Mouse (Mus musculus) urinary bladder, adult 2 months (tissue): ENCODE data around the gene Arl14. TPM values are rescaled to one million over a fixed set of nuclear protein-coding genes. Genes with fewer than 3 reads are reported as not detected.

Experiments used
- DNase-seq: peaks from one replicate; pipeline ENCODE4 v3.0.0; 2022; ENCODE audit warnings: low spot score
- polyA plus RNA-seq: library from polyadenylated mRNA; depleted of rRNA; stranded (reverse); fragments of >200 nt; gene quantifications from 2 replicates; pipeline ENCODE4 v1.2.3, GENCODE M21; 2012; rRNA removed

The Arl14 gene
- polyA plus RNA-seq: 1.7 and 3.0 TPM in 2 replicates

DNA sequence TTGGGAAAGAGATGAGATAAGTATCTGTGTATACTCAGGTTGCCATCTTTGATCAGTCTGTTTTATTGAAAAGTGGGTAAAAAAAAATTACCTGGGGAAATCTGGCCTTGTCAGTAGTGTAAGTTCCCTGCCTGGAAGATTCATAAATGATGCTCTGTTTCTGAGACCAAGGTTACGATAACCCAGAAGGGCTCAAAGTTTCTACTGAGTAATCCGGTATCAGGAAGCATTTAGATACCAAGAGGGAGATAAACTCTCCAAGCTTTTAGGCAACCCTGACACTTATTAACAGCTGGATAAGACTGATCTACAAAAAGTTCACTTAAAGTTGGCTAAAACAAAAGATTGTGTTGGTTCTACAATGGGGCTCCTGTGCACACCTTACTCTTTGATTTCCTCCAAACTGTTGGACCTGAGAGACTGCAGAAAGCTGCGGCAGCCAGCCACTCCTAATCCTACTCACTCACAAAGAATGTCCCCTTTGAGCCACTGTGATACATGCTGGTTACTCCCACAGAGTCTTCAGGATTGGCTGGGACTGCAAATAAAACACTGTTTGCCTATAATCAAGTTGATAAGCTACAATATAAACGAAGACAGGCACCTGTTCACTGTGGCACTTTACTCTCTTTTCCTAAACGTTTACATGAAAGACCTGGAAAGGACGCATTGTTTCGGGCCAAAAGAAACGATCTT lies at the start of gene Arl14:
TSS of gene Arl14 (plus strand) at position 614 of the 696 bp plus-strand sequence.
- no peak for DNase-seq

- no peak for DNase-seq
These were observed 47.0 kb upstream of the Arl14 start for GRCm38 (mm10) chr3:69175229-69175628.

DNA sequence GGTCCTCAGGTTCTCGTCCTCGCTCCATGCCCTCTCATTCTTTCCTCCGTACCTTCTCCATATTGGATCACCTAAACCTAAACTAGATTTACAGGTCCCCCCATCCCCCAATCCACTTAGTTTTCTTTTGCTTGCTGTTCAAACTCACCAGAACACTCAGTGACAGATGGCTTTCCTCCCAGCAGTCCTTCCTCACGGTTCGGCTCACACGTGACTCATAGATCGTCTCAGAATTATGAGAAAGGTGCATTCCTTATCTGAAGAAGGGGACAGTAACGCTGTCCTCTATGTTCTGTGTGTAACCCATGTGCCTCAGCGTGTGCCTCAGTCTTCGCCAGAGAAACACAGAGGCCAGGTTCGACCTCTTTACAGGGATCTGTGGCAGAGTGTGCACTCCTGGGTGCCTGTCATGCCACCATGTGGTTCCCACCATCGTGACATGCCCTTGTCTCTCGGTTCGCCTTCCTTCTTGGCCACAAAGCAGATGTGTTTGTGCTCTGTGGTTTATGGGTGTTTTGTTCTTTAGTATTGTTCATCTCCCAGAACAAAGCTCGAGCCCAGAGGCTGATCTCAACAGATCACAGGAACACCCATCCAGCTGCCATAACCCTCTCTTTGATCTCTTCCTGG lies 44.9 kb upstream of the Arl14 start:
- DNase-seq: no peak

DNA sequence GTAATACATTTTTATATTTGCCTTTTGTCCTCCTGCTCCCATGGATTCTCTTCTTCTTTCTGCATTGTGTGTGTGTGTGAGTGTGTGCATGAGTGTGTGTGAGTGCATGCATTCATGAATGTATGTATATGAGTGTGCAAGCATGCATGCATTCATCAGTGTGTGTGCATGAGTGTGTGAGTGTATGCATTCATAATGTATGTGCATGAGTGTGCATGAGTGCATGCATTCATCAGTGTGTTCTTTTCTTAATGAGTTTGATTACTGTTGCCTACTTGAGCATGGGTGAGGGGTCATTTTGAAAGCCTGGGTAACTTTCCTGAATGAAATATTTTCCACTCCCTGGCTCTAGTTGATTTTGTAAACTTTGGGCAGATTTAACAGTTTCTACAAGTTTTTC lies 44.3 kb upstream of the Arl14 start:
- DNase-seq: no peak

- DNase-seq: no peak
These were observed 43.7 kb upstream of the Arl14 start for GRCm38 (mm10) chr3:69178365-69179004.

DNA sequence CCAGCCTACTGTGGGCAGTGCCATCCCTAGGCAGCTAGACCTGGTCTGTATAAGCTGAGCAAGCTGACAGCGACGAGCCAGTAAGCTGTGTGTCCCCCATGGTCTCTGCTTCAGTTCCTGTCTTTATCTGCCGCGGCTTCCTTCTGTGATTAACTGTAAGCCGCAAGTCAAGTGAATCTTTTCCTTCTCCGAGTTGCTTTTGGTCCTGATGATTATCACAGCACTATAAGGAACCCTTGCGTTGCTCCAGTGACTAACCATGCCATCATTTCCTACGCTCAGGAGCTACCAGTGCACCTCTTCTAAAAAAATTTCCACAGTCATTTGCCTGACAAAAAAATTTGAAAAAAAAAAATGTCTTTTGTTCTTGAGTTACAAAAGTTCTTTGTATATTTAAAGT lies 40.7 kb upstream of the Arl14 start:
- DNase-seq: no peak

DNA sequence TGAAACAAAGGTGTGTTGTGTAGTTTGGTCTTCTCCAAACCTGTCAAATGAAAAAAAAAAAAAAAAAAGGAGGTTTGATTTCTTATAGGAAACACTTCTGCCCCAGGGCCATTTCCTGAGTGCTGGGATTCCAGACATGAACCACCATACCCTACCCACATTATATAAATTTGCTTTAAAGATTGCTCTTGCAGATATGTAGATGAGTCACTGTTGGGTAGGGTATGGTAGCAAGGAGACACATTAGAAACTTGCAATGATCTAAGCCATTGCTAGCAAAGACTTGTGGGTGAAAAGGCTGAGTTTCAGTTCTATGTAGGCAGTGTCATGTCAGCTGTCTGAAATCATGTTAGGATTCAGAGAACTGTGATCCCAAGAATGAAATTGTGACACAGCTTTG lies 40.0 kb upstream of the Arl14 start:
- DNase-seq: no peak

GRCm38 (mm10) chr3:69185244-69185643 lies 37.0 kb upstream of the Arl14 start:
- no peak for DNase-seq

GRCm38 (mm10) chr3:69186031-69186430 lies 36.2 kb upstream of the Arl14 start:
- no peak for DNase-seq

DNA sequence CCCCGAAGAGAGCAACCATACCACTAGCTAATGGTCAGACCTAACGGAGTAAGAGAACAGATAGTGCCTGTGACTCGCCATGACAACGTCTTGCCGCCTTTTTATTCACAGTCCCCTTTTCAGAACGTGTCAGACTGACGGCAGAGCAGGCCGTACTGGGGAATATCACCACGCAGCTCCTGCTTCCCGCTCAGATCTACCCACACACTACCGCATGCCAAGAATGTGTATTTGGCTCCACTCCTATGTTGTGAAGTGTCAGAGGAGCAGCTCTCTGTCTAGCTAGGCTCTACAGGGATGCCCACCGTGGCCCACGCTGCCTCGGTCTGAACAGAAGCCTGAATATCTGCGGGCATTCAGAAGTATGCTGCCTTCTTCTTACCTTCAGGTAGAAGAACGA lies 35.6 kb upstream of the Arl14 start:
- DNase-seq: no peak

GRCm38 (mm10) chr3:69192995-69193394 lies 29.2 kb upstream of the Arl14 start:
- DNase-seq: no peak

DNA sequence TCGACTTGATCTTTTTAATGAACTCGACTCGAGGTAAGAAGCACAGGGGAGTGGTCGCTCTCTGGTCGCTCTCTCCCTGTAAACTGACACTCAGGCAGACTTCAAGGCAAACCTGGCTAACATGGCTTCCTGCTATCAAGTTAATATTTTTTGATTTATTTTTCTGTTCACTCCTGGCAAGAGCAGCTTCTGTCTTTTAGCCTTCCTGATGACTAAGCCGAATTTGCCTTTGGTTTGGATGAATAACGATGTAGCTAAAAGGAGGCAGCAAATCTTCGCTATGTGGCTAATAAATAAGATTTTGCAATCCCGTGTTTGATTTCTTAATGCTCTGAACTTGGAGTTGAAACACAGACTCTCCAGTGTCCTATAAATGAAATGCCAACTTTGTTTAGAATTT lies 27.7 kb upstream of the Arl14 start:
- no peak for DNase-seq

- DNase-seq: no peak
These were observed 27.0 kb upstream of the Arl14 start for GRCm38 (mm10) chr3:69195251-69195650.

- DNase-seq: no peak
These were observed 24.1 kb upstream of the Arl14 start for GRCm38 (mm10) chr3:69198098-69198497.

GRCm38 (mm10) chr3:69200251-69200650 lies 22.0 kb upstream of the Arl14 start:
- DNase-seq: no peak

DNA sequence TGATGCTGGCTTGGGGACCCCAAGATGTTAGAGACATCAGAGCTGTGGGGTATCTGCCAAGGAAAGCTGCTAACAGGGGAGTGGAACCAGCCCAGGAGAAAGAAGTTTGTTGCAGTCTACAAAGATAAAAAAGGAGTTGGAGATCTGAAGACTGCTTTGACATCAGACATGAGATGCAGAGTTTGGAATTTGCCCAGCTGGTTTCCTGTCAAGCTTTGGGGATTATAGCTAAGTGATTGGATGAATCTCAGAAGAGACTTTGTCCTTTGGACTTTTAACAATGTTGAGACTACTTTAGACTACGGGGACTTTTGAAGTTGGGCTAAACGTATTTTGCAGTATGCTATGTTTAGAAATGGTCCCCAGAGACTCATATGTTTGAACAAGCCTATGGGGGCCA lies 21.0 kb upstream of the Arl14 start:
- no peak for DNase-seq

DNA sequence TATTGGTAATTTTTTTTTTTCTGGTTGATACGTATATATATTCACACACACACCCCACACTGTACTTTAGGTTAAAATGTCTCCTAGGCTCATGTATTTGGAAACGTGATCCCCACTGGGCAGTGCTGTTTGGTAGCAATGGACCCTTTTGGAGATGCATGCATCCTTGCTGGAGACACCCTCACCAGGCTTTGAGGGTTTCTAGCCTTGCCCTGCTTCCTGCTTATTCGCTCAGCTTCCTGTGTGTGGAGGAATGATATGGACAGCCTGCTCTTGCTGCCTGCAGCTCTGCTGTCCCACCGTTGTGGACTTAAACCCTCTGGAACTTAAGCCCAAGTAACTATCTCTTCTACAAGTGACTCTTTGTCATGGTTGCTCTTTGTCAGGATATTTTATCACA lies 19.3 kb upstream of the Arl14 start:
- DNase-seq: no peak

GRCm38 (mm10) chr3:69205266-69206054 lies 16.8 kb upstream of the Arl14 start:
- no peak for DNase-seq

- DNase-seq: no peak
These were observed 15.9 kb upstream of the Arl14 start for GRCm38 (mm10) chr3:69206193-69206893.

DNA sequence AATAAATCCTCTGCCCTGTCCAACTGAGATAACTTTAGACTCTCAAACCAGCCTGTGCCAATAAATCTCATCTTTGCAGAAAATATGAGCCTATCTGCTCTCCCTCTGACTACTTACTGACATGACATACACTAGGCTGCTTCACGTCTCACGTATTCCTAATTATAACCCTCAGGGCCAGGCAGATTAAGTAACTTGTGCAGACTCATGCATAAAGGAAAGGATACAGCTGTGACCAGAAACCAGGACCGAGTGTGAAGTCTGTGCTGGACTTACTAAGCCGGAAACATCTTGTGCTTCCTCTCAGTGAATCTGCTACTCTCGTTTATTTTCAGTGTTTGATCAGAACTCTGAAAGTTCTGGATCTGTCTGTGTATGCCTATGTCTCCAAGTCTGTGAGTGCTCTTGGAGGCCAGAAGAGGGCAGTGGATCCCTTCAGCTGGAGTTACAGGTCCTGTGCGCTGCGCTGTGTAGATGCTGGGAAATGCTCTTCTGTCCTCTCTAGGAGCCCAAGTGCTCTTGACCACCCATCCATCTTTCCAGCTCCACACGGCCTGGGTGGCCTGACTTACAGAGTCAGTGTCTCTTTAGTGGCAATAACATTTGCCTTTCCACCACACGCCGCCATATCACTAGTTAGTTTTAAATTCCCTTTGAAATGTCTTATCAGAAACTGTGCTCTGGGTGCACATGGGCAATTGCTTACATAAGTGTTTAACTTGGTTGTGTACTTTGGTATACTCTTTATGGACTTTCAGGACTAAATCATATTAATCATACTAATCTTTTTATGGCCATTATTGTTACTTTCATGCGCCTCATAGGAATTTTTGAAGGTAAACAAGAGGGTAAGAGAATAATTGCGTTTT lies 13.5 kb upstream of the Arl14 start:
- DNase-seq: no peak

- no peak for DNase-seq
These were observed 10.0 kb upstream of the Arl14 start for GRCm38 (mm10) chr3:69212246-69212645.
